Mouse (Mus musculus) cerebellum, adult 2 months (tissue): ENCODE data around the gene Psmb3.

Experiments used
- CTCF ChIP-seq: fragments of 200-500 bp; IDR thresholded peaks from 2 replicates; pipeline ENCODE4 v1.5.1; 2011; ENCODE audit warnings: low read depth, mild to moderate bottlenecking, control low read depth, low read length, moderate library complexity, borderline replicate concordance; ENCODE audit not compliant: insufficient read depth
- POLR2A ChIP-seq: fragments of 200-500 bp; IDR thresholded peaks from 2 replicates; pipeline ENCODE4 v1.6.1; 2011; ENCODE audit warnings: low read length, control low read depth, borderline replicate concordance; ENCODE audit not compliant: insufficient read depth

- no peak for TF ChIP-seq CTCF
- no peak for TF ChIP-seq POLR2A
Measured at GRCm38 (mm10) chr11:97671177-97671527, 32.0 kb upstream of the Psmb3 start.
